Mouse (Mus musculus) monocyte, adult 2 months (primary cell): ENCODE results near the gene Sacs.
"Not testable (repeated sequence)": the region's sequence is repeated elsewhere in the genome, so short reads cannot be mapped to it uniquely, and the experiment has no call there.

Source experiments
- DNase-seq, 2 experiments: peaks; one replicate each; pipeline ENCODE4 v3.0.0; 2022; ENCODE audit warnings: low spot score in 2 of 2, low read depth in 1 of 2

Gene Sacs

DNA sequence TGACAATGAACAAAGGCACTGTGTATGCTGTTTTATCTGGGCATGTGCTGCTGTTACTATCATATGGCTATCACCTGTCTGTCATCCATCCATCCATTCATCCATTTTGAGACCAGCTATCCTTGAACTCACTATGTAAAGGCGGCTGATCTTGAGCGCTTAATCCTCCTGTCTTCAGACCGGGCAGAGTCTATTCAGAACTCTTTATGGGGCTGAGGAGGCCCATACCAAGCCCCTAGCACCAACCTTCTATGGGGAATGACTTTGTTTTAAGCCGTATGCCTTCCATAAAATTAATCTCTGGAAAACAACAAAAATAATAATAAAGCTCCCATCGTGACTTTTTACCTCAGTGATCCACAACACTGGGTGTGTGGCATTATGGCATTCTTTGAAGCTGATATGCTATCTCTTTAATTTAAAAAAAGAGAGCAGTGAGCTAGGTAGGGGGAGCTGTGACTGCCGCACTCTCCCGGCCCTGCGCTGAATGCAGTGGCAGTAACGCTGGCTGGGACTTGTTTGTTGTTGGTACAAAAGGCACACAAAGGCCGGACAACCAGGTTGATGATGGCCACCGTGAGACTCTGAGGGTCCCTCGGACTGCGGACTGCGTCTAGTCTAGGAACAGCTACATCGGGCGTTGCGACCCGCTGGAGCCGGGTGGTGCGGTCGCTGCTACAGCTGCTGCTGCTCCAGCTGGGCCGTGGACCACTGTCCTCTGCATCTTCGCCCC is at the start of gene Sacs:
TSS of gene Sacs (plus strand) at position 464 of the 733 bp plus-strand sequence.
- no peak for DNase-seq

DNA sequence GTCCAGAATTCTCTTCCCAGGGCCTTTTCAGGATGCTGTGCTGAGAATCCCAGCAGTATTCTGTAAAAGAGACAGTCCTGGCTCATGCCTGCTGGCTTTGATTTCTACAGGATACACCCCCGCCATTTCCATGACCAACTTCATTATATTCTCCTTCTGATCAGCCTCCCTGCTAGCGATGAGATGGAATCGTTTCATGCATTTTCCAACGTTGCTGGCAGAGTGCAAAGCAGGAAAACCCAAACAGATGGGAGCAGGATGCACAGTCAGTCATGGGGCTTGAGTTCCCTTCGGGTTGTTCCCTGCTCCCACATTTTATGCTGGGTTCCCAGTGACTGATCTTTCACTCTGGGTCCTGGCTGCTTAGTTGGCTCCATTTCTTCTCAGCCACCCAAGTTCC is 47.3 kb upstream of the Sacs start:
- no peak for DNase-seq

- no peak for DNase-seq
Measured at GRCm38 (mm10) chr14:61092073-61092472, 46.2 kb upstream of the Sacs start.

DNA sequence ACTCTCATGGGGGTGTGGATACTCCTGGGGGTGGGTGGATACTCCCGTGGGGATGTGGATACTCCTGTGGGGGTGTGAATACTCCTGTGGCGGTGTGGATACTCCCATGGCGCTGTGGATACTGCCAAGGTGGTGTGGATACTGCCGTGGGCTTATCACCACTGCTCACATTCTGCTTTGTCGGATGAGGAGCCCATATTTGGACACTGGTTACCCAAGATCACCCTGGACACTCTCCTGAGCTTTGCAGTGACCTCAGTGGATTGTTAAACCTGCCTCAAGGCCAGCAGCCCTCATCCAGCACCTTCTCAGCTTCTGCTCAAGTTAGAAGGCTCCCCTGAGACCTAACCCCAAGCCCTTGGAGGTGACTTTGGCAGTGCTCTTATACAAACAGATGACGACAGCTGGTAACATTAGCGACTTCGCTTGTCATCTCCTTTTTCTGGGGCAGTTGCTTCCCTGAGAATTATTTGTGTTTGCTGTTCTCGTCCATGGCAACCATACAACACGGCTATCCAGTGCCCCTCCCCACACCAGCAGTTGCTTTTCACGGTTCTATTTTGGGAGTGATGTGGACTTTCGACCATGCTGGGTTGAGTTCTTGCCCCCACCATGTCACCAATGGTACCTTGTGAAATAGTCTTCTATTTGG is 40.2 kb upstream of the Sacs start:
- no peak for DNase-seq

DNA sequence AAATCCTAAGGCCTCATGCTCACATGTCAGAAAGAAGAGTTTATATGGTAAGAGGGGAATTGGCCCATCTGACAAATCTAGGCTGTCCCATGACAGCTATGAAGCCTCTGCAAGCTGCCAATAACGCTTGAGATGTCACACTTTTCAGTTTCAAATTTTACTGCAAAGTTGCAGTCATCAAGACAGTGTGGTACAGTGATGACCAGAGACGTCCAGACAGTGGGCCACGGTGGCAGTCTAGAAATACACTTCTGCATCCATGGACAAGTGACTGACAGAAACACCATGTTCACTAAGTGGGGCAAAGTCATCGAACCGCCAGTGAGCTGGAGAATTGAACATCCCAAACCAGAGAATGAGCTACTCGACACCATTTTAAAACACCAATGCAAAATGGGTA is 37.5 kb upstream of the Sacs start:
- no peak for DNase-seq

DNA sequence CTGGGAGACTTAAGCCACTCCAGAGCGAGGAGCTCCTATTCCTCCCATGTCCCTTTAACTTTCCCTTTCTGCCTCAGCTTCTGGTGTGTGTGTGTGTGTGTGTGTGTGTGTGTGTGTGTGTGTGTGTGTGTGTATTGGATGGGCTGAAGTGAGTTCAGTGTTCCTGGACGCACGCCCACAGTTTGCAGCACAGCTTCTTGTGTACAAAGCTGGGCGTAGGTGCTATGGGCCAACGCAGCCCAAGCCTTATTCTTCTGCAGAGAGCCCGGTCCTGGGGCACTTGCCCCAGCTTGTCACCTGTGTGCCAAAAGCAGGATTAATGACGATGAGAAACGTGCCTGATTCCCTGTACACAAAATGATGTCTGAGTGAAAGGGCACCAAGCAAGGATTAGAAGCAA is 31.9 kb upstream of the Sacs start:
- no peak for DNase-seq

GRCm38 (mm10) chr14:61108625-61109024 is 29.6 kb upstream of the Sacs start:
- DNase-seq: no peak

GRCm38 (mm10) chr14:61112404-61112803 is 25.9 kb upstream of the Sacs start:
- peak; percentile 2 to 11 for DNase-seq

- DNase-seq: no peak
Measured at GRCm38 (mm10) chr14:61124755-61125154, 13.5 kb upstream of the Sacs start.

GRCm38 (mm10) chr14:61125201-61125600 is 13.1 kb upstream of the Sacs start:
- DNase-seq: no peak

DNA sequence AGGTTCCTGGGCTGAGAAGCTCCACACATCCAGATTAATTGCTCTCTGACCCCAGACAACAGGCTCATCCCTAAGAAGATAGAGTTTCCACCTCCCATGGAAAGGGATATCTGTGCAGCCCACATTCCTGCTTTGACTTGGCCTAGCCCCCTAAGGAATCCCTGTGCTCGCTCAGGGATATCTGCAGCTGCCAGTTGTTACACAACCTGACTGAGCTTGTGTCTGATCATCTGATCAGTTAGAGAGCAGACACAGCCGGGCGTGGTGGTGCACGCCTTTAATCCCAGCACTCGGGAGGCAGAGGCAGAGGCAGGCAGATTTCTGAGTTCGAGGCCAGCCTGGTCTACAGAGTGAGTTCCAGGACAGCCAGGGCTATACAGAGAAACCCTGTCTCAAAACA is 10.9 kb upstream of the Sacs start:
- not testable (repeated sequence) for DNase-seq

GRCm38 (mm10) chr14:61128961-61129507 is 9.2 kb upstream of the Sacs start:
- no peak for DNase-seq

DNA sequence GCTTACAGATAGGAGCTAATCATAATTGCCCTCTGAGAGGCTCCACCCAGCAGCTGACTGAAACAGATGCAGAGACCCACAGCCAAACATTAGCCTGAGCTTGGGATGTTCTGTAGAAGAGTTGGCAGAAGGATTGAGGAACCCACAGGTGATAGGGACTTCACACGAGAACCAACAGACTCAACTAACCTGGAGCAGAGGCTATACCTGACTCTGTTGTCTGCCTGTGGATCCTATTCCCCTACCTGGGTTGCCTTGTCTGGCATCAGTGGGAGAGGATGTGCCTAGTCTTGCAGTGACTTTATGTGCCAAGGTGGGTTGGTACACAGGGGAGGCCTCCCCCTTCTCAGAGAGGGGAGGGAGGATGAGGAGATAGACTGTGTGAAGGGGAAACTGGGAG is 5.7 kb upstream of the Sacs start:
- no peak for DNase-seq

DNA sequence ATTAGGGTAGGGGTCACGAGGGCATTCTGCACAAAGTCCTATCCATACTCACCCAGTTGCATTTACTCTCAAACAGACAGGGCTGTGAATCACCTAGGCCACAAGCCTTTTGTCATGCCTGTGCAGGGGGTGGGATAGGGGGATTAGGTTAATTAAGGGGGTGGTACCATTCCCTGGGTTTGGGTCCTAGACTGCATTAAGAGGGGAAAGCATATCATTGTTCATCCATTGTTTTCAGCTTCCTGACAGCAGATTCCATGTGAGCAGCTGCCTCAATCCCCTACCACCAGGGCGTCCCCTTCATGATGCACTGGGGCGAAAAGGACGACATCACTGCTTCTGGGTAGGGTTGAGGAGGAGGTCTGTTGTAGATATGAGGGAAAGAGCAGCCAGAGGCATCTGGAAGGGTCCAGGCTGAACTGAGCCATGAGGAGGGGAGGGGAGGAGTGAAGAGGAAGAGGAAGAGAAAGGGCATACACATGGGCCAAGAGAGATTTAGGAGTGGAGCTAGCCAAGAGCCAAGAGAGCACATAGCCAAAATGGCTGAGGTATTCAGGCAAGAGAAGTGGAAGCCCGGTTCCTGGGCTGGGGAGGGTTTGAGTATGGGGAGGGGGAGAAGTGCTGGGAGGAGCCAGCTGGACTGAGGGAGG is 3.8 kb upstream of the Sacs start:
- DNase-seq: no peak

- no peak for DNase-seq
Measured at GRCm38 (mm10) chr14:61137410-61137809, 847 bp upstream of the Sacs start.

DNA sequence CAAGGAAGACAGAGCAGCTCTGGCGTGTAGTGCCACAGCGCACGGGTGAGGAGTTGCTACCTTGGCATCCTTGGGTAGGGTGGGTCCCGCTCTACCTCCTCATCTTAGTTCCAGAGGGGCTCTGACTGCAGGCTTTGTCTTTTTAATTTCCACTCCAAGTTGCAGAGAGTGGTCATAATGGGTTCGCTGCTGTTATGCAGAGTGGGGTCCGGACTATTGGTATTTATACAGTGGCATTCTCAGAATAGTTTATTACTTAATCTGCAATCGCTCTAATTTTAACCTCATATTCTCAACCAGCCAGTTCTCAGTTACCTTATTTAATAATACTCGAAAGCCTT is 440 bp downstream of the Sacs start:
- no peak for DNase-seq

DNA sequence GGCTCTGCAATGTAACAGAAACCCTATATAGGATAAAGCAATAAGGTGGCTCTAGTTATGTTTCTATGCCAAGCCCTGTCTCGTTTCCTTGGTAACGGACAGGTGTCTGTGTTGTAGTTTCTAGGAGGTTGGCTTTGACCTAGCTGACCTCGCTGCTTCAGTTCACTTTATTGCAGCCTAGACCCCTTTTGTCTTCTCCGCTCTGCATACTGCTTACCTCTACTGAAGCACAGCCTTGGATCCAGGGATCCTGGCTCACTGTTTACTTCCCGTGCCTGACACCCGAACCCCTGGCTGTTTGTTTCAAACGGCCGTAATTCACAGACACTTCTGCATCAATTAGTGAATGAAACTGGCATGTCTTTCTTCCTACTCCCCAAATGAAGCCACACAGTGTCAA is 5.1 kb downstream of the Sacs start:
- no peak for DNase-seq

DNA sequence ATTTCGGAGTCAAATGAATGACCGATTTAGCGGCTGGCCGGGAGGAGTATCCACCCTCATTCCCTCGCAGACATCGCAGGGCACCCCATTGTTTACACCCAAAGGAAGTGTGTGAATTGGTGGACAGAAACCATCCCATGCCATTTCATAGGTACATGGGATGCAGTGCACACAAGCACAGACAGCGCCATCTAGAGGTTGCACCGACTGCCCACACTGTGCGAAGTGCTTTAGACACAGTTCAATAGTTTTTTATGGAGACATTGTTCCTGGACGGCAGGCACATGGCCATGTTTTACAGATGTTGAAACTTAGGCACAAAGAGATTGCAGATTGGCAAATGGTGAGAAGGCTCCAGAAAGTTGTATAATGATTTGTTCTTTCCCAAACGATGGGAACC is 5.6 kb downstream of the Sacs start:
- DNase-seq: no peak

DNA sequence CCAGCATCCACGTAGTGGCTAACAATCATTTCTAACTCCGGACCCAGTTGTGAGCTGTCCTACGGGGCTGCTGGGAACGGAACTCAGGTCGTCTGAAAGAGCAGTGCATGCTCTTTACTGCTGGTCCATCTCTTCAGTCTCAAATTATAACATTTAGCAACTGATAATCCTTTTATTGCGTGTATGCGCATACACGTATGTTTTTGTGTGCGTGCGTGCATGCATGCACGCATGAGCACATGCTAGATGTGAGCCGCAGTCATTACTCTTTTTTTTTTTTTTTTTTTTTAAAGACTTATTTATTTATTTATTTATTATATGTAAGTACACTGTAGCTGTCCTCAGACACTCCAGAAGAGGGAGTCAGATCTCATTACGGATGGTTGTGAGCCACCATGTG is 12.2 kb downstream of the Sacs start:
- not testable (repeated sequence) for DNase-seq

- DNase-seq: no peak
Measured at GRCm38 (mm10) chr14:61154900-61155585, 16.8 kb downstream of the Sacs start.

DNA sequence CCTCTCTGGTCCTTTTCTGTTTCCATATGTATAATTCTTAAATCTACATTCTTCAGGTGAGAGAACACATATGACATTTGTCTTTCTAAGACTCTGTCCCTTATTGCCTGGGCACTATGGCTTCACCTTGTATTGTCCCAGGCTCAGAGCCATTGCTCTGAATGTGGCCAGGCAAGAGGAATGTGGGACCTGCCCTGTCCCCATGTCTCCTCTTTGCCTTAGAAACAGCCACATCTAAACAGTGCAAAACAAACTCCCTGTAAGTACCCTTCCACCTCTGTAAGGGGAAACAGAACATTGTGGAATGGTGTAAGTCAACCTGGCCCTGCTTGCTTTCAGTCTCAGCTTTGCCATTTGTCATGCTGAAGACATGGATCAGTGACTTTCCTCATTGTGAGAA is 17.4 kb downstream of the Sacs start:
- DNase-seq: no peak

GRCm38 (mm10) chr14:61157426-61157825 is 19.2 kb downstream of the Sacs start:
- not testable (repeated sequence) for DNase-seq
